Mouse (Mus musculus): Measurements from ENCODE around the gene L3mbtl1.
A peak's percentile ranks its signal among the peaks of the same experiment; 100 is the strongest.
"Not testable (repeated sequence)": the region's sequence is repeated elsewhere in the genome, so short reads cannot be mapped to it uniquely, and the experiment has no call there.

L3mbtl1 gene

GRCm38 (mm10) chr2:162943148-162943846 is at the start of gene L3mbtl1:
L3mbtl1 (plus strand) TSS chr2:162943472.
- no peak for DNase-seq (ENCODE audit: extremely low read depth, low read depth)

- not testable (repeated sequence) for DNase-seq (ENCODE audit: extremely low read depth, low read depth)
Observed at GRCm38 (mm10) chr2:162899256-162899655, 44.0 kb upstream of the L3mbtl1 start.

GRCm38 (mm10) chr2:162899880-162900589 is 43.2 kb upstream of the L3mbtl1 start:
- DNase-seq (ENCODE audit: extremely low read depth, low read depth) = no peak

GRCm38 (mm10) chr2:162900590-162900916 is 42.7 kb upstream of the L3mbtl1 start:
- no peak for DNase-seq (ENCODE audit: extremely low read depth, low read depth)

- no peak for DNase-seq (ENCODE audit: extremely low read depth, low read depth)
Observed at GRCm38 (mm10) chr2:162905902-162906301, 37.4 kb upstream of the L3mbtl1 start.

GRCm38 (mm10) chr2:162908052-162908491 is 35.2 kb upstream of the L3mbtl1 start:
- DNase-seq (ENCODE audit: extremely low read depth, low read depth) = no peak

GRCm38 (mm10) chr2:162914040-162914439 is 29.2 kb upstream of the L3mbtl1 start:
- DNase-seq (ENCODE audit: extremely low read depth, low read depth) = no peak

GRCm38 (mm10) chr2:162914519-162914918 is 28.8 kb upstream of the L3mbtl1 start:
- DNase-seq (ENCODE audit: extremely low read depth, low read depth) = no peak

- no peak for DNase-seq (ENCODE audit: extremely low read depth, low read depth)
Observed at GRCm38 (mm10) chr2:162919926-162920325, 23.3 kb upstream of the L3mbtl1 start.

GRCm38 (mm10) chr2:162922183-162922582 is 21.1 kb upstream of the L3mbtl1 start:
- no peak for DNase-seq (ENCODE audit: extremely low read depth, low read depth)

GRCm38 (mm10) chr2:162922834-162923233 is 20.4 kb upstream of the L3mbtl1 start:
- DNase-seq (ENCODE audit: extremely low read depth, low read depth) = no peak

GRCm38 (mm10) chr2:162924126-162924525 is 19.1 kb upstream of the L3mbtl1 start:
- no peak for DNase-seq (ENCODE audit: extremely low read depth, low read depth)

GRCm38 (mm10) chr2:162927918-162928585 is 15.2 kb upstream of the L3mbtl1 start:
- no peak for DNase-seq (ENCODE audit: extremely low read depth, low read depth)

GRCm38 (mm10) chr2:162929704-162930103 is 13.6 kb upstream of the L3mbtl1 start:
- DNase-seq (ENCODE audit: extremely low read depth, low read depth) = no peak

- DNase-seq (ENCODE audit: extremely low read depth, low read depth) = no peak
Observed at GRCm38 (mm10) chr2:162930516-162931122, 12.7 kb upstream of the L3mbtl1 start.

GRCm38 (mm10) chr2:162931123-162931673 is 12.1 kb upstream of the L3mbtl1 start, which contains the start of gene Srsf6:
Srsf6 (plus strand) TSS chr2:162931528.
- DNase-seq (ENCODE audit: extremely low read depth, low read depth) = peak; percentile 86

GRCm38 (mm10) chr2:162931674-162932650 is 11.3 kb upstream of the L3mbtl1 start:
- DNase-seq (ENCODE audit: extremely low read depth, low read depth) = peak; percentile 81

- DNase-seq (ENCODE audit: extremely low read depth, low read depth) = no peak
Observed at GRCm38 (mm10) chr2:162932706-162933105, 10.6 kb upstream of the L3mbtl1 start.

- no peak for DNase-seq (ENCODE audit: extremely low read depth, low read depth)
Observed at GRCm38 (mm10) chr2:162934421-162934820, 8.9 kb upstream of the L3mbtl1 start.

GRCm38 (mm10) chr2:162935700-162936099 is 7.6 kb upstream of the L3mbtl1 start:
- no peak for DNase-seq (ENCODE audit: extremely low read depth, low read depth)
